Mouse (Mus musculus): ENCODE measurements around the gene Syne4.

GRCm38 (mm10) chr7:30288046-30288445 lies 26.6 kb upstream of the Syne4 start:
- TF ChIP-seq POLR2A (IDR thresholded peaks at IDR 0.05; ENCODE audit: insufficient read depth, low read depth, low read length) (no peak), CTCF (IDR thresholded peaks at IDR 0.05) (no peak), EP300 (IDR thresholded peaks at IDR 0.05; ENCODE audit: insufficient read depth, low read depth, low read length) (no peak)
